Mouse (Mus musculus) cerebellum, adult (tissue): ENCODE results near the gene Trp73.

Experiments used
- ATAC-seq: cut with Nextera tagmentation; 2 replicates; pipeline ENCODE4 v1.9.2; 2017; ENCODE audit warnings: mild to moderate bottlenecking, moderate library complexity, mixed read lengths; ENCODE audit not compliant: insufficient number of reproducible peaks, low FRiP score, low TSS enrichment

Trp73 gene

GRCm38 (mm10) chr4:154140182-154140212, at the start of gene Trp73:
TSS of gene Trp73 (minus strand) at chr4:154140208.
- ATAC-seq, result no peak

- no peak for ATAC-seq
Observed at GRCm38 (mm10) chr4:154188948-154189347, 48.9 kb upstream of the Trp73 start.

GRCm38 (mm10) chr4:154186002-154186537, 46.1 kb upstream of the Trp73 start:
- ATAC-seq, result no peak

GRCm38 (mm10) chr4:154185001-154185400, 45.0 kb upstream of the Trp73 start:
- no peak for ATAC-seq

- ATAC-seq, result no peak
Observed at GRCm38 (mm10) chr4:154183566-154183965, 43.6 kb upstream of the Trp73 start.

- ATAC-seq, result no peak
Observed at GRCm38 (mm10) chr4:154181001-154181400, 41.0 kb upstream of the Trp73 start.

GRCm38 (mm10) chr4:154177257-154177656, 37.2 kb upstream of the Trp73 start:
- ATAC-seq, result no peak

- no peak for ATAC-seq
Observed at GRCm38 (mm10) chr4:154171931-154172604, 32.1 kb upstream of the Trp73 start.

GRCm38 (mm10) chr4:154171151-154171930, 31.3 kb upstream of the Trp73 start:
- ATAC-seq, result no peak

GRCm38 (mm10) chr4:154170506-154171150, 30.6 kb upstream of the Trp73 start, which contains the start of gene Megf6:
TSS of gene Megf6 (plus strand) at chr4:154170730.
- ATAC-seq, result no peak

GRCm38 (mm10) chr4:154170021-154170420, 30.0 kb upstream of the Trp73 start:
- ATAC-seq, result no peak

GRCm38 (mm10) chr4:154167053-154167452, 27.0 kb upstream of the Trp73 start:
- ATAC-seq, result no peak

GRCm38 (mm10) chr4:154163296-154163695, 23.3 kb upstream of the Trp73 start:
- ATAC-seq, result no peak

GRCm38 (mm10) chr4:154160538-154161390, 20.8 kb upstream of the Trp73 start, which contains the start of gene Tprgl:
TSS of gene Tprgl (minus strand) at chr4:154160666.
- ATAC-seq, result peak; percentile 94

- peak; percentile 3; the same call in 1 of the 2 replicates for ATAC-seq
Observed at GRCm38 (mm10) chr4:154159961-154160537, 20.0 kb upstream of the Trp73 start.

GRCm38 (mm10) chr4:154159002-154159401, 19.0 kb upstream of the Trp73 start:
- no peak for ATAC-seq

- ATAC-seq, result no peak
Observed at GRCm38 (mm10) chr4:154157970-154158662, 18.1 kb upstream of the Trp73 start.

GRCm38 (mm10) chr4:154156050-154156449, 16.0 kb upstream of the Trp73 start:
- no peak for ATAC-seq

GRCm38 (mm10) chr4:154154104-154154503, 14.1 kb upstream of the Trp73 start:
- ATAC-seq, result no peak

GRCm38 (mm10) chr4:154146342-154146741, 6.3 kb upstream of the Trp73 start:
- ATAC-seq, result peak; percentile 64; the same call in 1 of the 2 replicates
